Mouse (Mus musculus): ENCODE data around the gene Ctbp1. TPM values are rescaled to one million over a fixed set of nuclear protein-coding genes. Genes with fewer than 3 reads are reported as not detected.

The Ctbp1 gene
- polyA plus RNA-seq, 1 experiment, result 98.6 TPM

- Histone ChIP-seq H3K4me3 (replicated peaks; ENCODE audit: control insufficient read depth, low read depth, low read length) (no peak overlapping the region), H3K4me1 (ENCODE audit: control insufficient read depth, insufficient read depth, low read length) (no peaks in the 10 kb centered on the region), H3K27ac (ENCODE audit: control insufficient read depth, insufficient read depth, low read depth, low read length, poor library complexity) (no peak overlapping the region)
- 39% methylated on average over 3 of the region's 3 CpGs for WGBS
- TF ChIP-seq POLR2A (IDR thresholded peaks at IDR 0.05; ENCODE audit: borderline replicate concordance, control insufficient read depth, low read depth, low read length), result no peak
- TF ChIP-seq CTCF (IDR thresholded peaks at IDR 0.05; ENCODE audit: control insufficient read depth, insufficient read depth, low read length), result no peak
Observed at GRCm38 (mm10) chr5:33238256-33238645, 36.5 kb downstream of the Ctbp1 start.

- no peak overlapping the region for H3K4me3 ChIP-seq (replicated peaks; ENCODE audit: control insufficient read depth, low read depth, low read length)
- TF ChIP-seq CTCF (IDR thresholded peaks at IDR 0.05; ENCODE audit: control insufficient read depth, insufficient read depth, low read length) (no peak), POLR2A (IDR thresholded peaks at IDR 0.05; ENCODE audit: borderline replicate concordance, control insufficient read depth, low read depth, low read length) (no peak)
- 78% methylated on average over 11 of the region's 11 CpGs for WGBS
- H3K4me1 ChIP-seq (ENCODE audit: control insufficient read depth, insufficient read depth, low read length), result no peaks in the 10 kb centered on the region
- no peak overlapping the region for H3K27ac ChIP-seq (ENCODE audit: control insufficient read depth, insufficient read depth, low read depth, low read length, poor library complexity)
Observed at GRCm38 (mm10) chr5:33237600-33238255, 37.1 kb downstream of the Ctbp1 start.

- 73% methylated on average over 13 of the region's 13 CpGs for WGBS
- Histone ChIP-seq H3K4me3 (replicated peaks; ENCODE audit: control insufficient read depth, low read depth, low read length) (no peak overlapping the region), H3K27ac (ENCODE audit: control insufficient read depth, insufficient read depth, low read depth, low read length, poor library complexity) (no peak overlapping the region), H3K4me1 (ENCODE audit: control insufficient read depth, insufficient read depth, low read length) (no peaks in the 10 kb centered on the region)
- TF ChIP-seq CTCF (IDR thresholded peaks at IDR 0.05; ENCODE audit: control insufficient read depth, insufficient read depth, low read length), result no peak
- no peak for TF ChIP-seq POLR2A (IDR thresholded peaks at IDR 0.05; ENCODE audit: borderline replicate concordance, control insufficient read depth, low read depth, low read length)
Observed at GRCm38 (mm10) chr5:33234391-33235031, 40.3 kb downstream of the Ctbp1 start.

- Histone ChIP-seq H3K4me3 (replicated peaks; ENCODE audit: control insufficient read depth, low read depth, low read length) (no peak overlapping the region), H3K4me1 (ENCODE audit: control insufficient read depth, insufficient read depth, low read length) (no peaks in the 10 kb centered on the region), H3K27ac (ENCODE audit: control insufficient read depth, insufficient read depth, low read depth, low read length, poor library complexity) (no peak overlapping the region)
- WGBS, result 81% methylated on average over 5 of the region's 5 CpGs
- TF ChIP-seq CTCF (IDR thresholded peaks at IDR 0.05; ENCODE audit: control insufficient read depth, insufficient read depth, low read length) (no peak), POLR2A (IDR thresholded peaks at IDR 0.05; ENCODE audit: borderline replicate concordance, control insufficient read depth, low read depth, low read length) (no peak)
Observed at GRCm38 (mm10) chr5:33232791-33233190, 42.0 kb downstream of the Ctbp1 start.

GRCm38 (mm10) chr5:33230285-33230684 lies 44.5 kb downstream of the Ctbp1 start:
- Histone ChIP-seq H3K4me3 (replicated peaks; ENCODE audit: control insufficient read depth, low read depth, low read length) (no peak overlapping the region), H3K4me1 (ENCODE audit: control insufficient read depth, insufficient read depth, low read length) (no peaks in the 10 kb centered on the region), H3K27ac (ENCODE audit: control insufficient read depth, insufficient read depth, low read depth, low read length, poor library complexity) (no peak overlapping the region)
- TF ChIP-seq POLR2A (IDR thresholded peaks at IDR 0.05; ENCODE audit: borderline replicate concordance, control insufficient read depth, low read depth, low read length) (no peak), CTCF (IDR thresholded peaks at IDR 0.05; ENCODE audit: control insufficient read depth, insufficient read depth, low read length) (no peak)
- 75% methylated on average over 5 of the region's 5 CpGs for WGBS

- no peak overlapping the region for H3K4me3 ChIP-seq (replicated peaks; ENCODE audit: control insufficient read depth, low read depth, low read length)
- H3K4me1 ChIP-seq (ENCODE audit: control insufficient read depth, insufficient read depth, low read length), result no peaks in the 10 kb centered on the region
- TF ChIP-seq CTCF (IDR thresholded peaks at IDR 0.05; ENCODE audit: control insufficient read depth, insufficient read depth, low read length) (no peak), POLR2A (IDR thresholded peaks at IDR 0.05; ENCODE audit: borderline replicate concordance, control insufficient read depth, low read depth, low read length) (no peak)
- no peak overlapping the region for H3K27ac ChIP-seq (ENCODE audit: control insufficient read depth, insufficient read depth, low read depth, low read length, poor library complexity)
- 73% methylated on average over 5 of the region's 5 CpGs for WGBS
Observed at GRCm38 (mm10) chr5:33228428-33228827, 46.4 kb downstream of the Ctbp1 start.

GRCm38 (mm10) chr5:33225673-33226072 lies 49.1 kb downstream of the Ctbp1 start:
- Histone ChIP-seq H3K4me1 (ENCODE audit: control insufficient read depth, insufficient read depth, low read length) (no peaks in the 10 kb centered on the region), H3K27ac (ENCODE audit: control insufficient read depth, insufficient read depth, low read depth, low read length, poor library complexity) (no peak overlapping the region), H3K4me3 (replicated peaks; ENCODE audit: control insufficient read depth, low read depth, low read length) (no peak overlapping the region)
- TF ChIP-seq POLR2A (IDR thresholded peaks at IDR 0.05; ENCODE audit: borderline replicate concordance, control insufficient read depth, low read depth, low read length), result no peak
- no peak for TF ChIP-seq CTCF (IDR thresholded peaks at IDR 0.05; ENCODE audit: control insufficient read depth, insufficient read depth, low read length)
- WGBS, result 84% methylated on average over 5 of the region's 5 CpGs

GRCm38 (mm10) chr5:33224491-33224890 lies 50.3 kb downstream of the Ctbp1 start:
- Histone ChIP-seq H3K4me1 (ENCODE audit: control insufficient read depth, insufficient read depth, low read length) (no peaks in the 10 kb centered on the region), H3K27ac (ENCODE audit: control insufficient read depth, insufficient read depth, low read depth, low read length, poor library complexity) (no peak overlapping the region), H3K4me3 (replicated peaks; ENCODE audit: control insufficient read depth, low read depth, low read length) (no peak overlapping the region)
- 88% methylated on average over 7 of the region's 7 CpGs for WGBS
- TF ChIP-seq CTCF (IDR thresholded peaks at IDR 0.05; ENCODE audit: control insufficient read depth, insufficient read depth, low read length) (no peak), POLR2A (IDR thresholded peaks at IDR 0.05; ENCODE audit: borderline replicate concordance, control insufficient read depth, low read depth, low read length) (no peak)

Measured in bone marrow, adult 2 months (tissue).